Mouse (Mus musculus): ENCODE results near the gene Opcml. TPM values are rescaled to one million over a fixed set of nuclear protein-coding genes. Genes with fewer than 3 reads are reported as not detected.

Gene Opcml
- total RNA-seq, 1 experiment from 2014 or later: 0.12 TPM

DNA sequence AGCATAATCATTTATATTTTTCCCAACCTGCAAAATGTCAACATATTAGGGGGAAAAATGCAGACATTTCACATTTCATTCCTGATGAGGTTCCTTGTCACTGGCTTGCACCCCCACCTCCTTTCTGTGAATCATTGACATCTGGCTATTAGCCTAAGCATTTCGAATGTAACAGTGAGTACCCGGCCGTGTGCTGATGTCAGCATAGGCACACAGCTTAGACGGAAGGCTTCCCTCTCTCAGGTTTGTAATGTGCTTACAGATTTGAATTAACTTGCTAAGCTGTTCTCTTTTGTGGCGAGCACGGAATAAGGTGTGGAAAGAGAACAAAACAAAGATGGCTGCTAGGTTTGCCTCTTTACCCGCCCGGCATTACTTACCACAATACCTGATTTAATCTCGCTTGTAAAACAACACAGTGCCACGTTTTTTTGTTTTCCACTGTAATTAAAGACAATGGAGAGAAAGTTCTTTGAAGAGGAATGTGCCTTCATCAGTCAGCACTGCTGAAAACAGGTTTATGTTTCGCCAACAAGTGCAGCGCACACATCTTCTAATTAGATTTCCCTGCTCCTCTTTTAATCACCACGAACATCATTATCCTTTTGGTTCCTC, 1121.1 kb downstream of the Opcml start:
- no peak for ATAC-seq (ENCODE audit: extremely low read depth, insufficient number of reproducible peaks, low FRiP score, poor library complexity, severe bottlenecking)

DNA sequence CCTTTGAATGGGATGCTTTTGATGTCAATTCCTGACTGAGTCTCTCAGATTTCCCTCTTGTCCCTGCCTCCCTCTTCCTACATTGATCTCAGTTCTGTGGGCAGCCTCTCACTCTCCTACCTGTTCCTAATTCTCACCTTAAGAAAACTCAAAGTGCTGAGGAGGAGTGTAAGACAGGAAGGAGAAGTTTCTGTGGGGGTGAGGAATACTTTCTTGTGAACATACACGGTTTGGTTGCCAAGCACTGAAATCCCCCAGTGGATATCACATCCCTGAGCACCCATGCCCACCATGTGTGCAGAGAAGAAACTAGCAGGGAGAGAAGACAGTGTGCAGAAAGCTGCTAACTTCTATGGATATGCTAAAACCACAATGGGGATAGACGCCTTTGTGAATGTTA, 1141.5 kb downstream of the Opcml start:
- no peak for ATAC-seq (ENCODE audit: extremely low read depth, insufficient number of reproducible peaks, low FRiP score, poor library complexity, severe bottlenecking)

DNA sequence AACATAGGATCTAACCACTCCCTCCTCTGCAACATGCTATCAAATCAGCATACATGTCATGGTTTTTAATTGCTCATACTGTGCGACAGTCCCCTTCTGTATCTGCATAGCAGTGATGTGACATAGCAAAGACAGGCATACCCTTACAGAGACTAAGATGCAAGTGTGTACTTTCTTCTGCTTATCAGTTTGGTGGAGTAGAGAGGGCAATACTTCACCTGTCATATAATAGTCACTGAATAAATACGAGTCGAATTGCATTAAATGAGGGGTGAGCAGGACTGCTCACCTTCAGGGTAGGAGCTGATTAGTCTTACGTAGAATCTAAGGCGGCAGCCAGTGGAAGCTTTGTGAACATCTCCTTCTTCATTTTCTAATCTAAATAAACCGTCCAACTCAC, 1146.6 kb downstream of the Opcml start:
- no peak for ATAC-seq (ENCODE audit: extremely low read depth, insufficient number of reproducible peaks, low FRiP score, poor library complexity, severe bottlenecking)

DNA sequence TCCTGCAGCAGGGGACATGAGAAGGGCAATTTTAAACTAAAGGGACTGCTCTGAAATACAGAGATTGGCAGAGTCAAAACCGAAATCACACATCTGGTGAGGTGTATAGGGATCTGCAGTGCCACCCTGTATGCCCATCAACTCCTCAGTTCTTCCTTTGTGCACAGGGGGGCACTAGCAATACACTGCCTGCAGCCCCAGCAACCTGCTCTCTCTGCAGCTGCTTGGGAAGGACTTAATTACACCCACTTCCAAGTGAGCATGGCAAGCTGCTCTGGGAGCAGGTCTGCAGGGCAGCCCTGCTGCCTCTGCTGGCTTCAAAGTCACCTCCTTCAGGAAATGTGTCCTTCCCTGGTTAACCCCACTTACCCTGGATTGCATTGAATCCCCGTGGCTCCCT, 1147.4 kb downstream of the Opcml start:
- ATAC-seq (ENCODE audit: extremely low read depth, insufficient number of reproducible peaks, low FRiP score, poor library complexity, severe bottlenecking): no peak

DNA sequence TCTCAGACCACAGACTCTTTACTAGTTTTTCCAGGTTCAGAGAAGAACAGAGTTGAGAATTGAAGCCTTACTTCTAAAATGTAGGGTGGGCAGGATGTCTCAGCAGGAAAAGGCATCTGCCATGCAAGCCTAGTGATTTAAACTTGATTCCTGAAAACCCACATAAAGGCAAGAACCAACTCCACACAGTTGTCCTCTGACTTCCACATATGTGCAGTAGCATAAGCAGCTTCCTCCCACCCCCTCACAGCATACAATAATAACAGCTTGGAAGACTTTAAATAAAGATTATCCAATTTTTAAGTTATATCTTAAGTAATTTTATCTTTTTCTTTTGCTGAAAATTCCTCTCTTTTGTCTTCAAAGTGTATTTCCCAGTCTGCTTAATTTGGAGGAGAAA, 1150.3 kb downstream of the Opcml start:
- ATAC-seq (ENCODE audit: extremely low read depth, insufficient number of reproducible peaks, low FRiP score, poor library complexity, severe bottlenecking): no peak

DNA sequence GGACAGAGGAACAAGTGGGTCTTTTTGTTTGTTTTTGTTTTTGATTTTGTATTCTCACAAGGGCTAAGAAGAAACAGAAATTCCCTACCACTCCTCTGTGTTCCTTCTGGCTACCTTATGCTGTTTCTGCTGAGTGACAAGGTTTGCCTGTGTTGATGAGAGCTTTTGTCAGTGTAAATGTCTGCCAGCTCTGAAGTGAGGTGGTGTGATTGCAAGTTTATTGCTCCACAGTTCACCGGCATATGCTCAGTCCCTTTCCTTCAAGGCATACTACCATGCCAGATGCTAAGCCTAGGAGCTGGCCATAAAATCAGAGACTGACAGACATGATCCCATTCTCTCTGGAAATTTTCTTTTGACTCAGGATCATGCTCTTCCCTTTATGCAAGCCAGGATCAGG, 1178.9 kb downstream of the Opcml start:
- no peak for ATAC-seq (ENCODE audit: extremely low read depth, insufficient number of reproducible peaks, low FRiP score, poor library complexity, severe bottlenecking)
